28 mouse cellular contexts compared by ENCODE assay signal in the genomic region with DNA sequence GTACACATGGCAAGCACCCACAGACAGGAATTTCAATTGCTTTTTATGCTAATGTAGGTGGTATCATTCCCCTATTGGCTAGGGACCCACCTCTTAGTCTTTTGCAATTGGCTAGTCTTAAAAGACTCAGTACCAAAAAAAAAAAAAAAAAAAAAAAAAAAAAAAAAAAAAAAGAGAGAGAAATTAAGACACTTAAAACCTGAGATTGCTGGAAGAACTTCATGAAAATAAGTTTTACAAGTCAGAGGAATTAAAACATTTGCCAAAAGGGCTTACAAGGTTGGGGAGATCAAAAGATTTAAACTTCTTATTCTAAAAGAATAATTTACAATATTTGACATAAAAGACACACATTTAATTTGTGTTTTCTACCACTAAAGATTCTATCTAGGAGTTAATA.
"Had no signal": no experiment of that assay in that cellular context is flagged by ENCODE, and none has a peak within 500 bp of the region (broad histone marks: within the 10 kb centered on the region; RNA-seq: fewer than 3 reads in every experiment).

No protein-coding gene starts in this region.

- H3K4me2 ChIP-seq: embryonic facial prominence, embryonic 12.5 days; embryonic facial prominence, embryonic 13.5 days; embryonic facial prominence, embryonic 15.5 days; forebrain, embryonic 12.5 days; forebrain, embryonic 13.5 days; forebrain, embryonic 15.5 days had no signal

- H3K36me3 ChIP-seq: embryonic facial prominence, embryonic 10.5 days; embryonic facial prominence, embryonic 12.5 days; embryonic facial prominence, embryonic 13.5 days; embryonic facial prominence, embryonic 15.5 days; forebrain, embryonic 10.5 days; forebrain, embryonic 12.5 days; forebrain, embryonic 15.5 days had no signal

- DNase-seq: cerebellum, adult 8-10 months; cerebellum, adult 9-10 months; cerebellum, adult 9-11 months; cerebellum, postnatal 10 days; cerebellum, postnatal 14 days; cerebellum, postnatal 25 days; cerebellum, postnatal 36 days; embryo, embryonic 11 days; gastrocnemius, adult 2 months; gastrocnemius, postnatal 10 days; gastrocnemius, postnatal 14 days; gastrocnemius, postnatal 25 days; gastrocnemius, postnatal 36 days; heart, adult 11 months; heart, adult 18-20 months; heart, adult 2 months had no signal

- H3K9ac ChIP-seq: embryonic facial prominence, embryonic 12.5 days; embryonic facial prominence, embryonic 13.5 days; embryonic facial prominence, embryonic 15.5 days; forebrain, embryonic 12.5 days; forebrain, embryonic 13.5 days; forebrain, embryonic 15.5 days; forebrain, postnatal 0 days had no signal

- H3K9me3 ChIP-seq: embryonic facial prominence, embryonic 10.5 days; embryonic facial prominence, embryonic 12.5 days; embryonic facial prominence, embryonic 15.5 days; forebrain, embryonic 15.5 days had no signal

- H3K4me1 ChIP-seq: embryonic facial prominence, embryonic 12.5 days; embryonic facial prominence, embryonic 13.5 days; forebrain, embryonic 13.5 days had no signal

- H3K27me3 ChIP-seq: embryonic facial prominence, embryonic 12.5 days; embryonic facial prominence, embryonic 13.5 days; embryonic facial prominence, embryonic 15.5 days had no signal

- ATAC-seq: forebrain, embryonic 13.5 days; forebrain, embryonic 14.5 days; forebrain, embryonic 15.5 days; forebrain, embryonic 16.5 days had no signal

- H3K4me3 ChIP-seq: embryonic facial prominence, embryonic 10.5 days; embryonic facial prominence, embryonic 12.5 days; embryonic facial prominence, embryonic 13.5 days; embryonic facial prominence, embryonic 15.5 days; erythroblast, embryonic 14.5 days; forebrain, embryonic 10.5 days; forebrain, embryonic 12.5 days; forebrain, embryonic 13.5 days; forebrain, embryonic 15.5 days; gastrocnemius, adult 2 months; heart, adult 2 months had no signal

- H3K27ac ChIP-seq: embryonic facial prominence, embryonic 10.5 days; embryonic facial prominence, embryonic 12.5 days; embryonic facial prominence, embryonic 13.5 days; embryonic facial prominence, embryonic 15.5 days; forebrain, embryonic 10.5 days; forebrain, embryonic 12.5 days; forebrain, embryonic 13.5 days; forebrain, embryonic 15.5 days; gastrocnemius, adult 2 months; heart, adult 2 months had no signal
